Mouse (Mus musculus) liver, embryonic 13.5 days (tissue): ENCODE results near the gene Pitpna. TPM values are rescaled to one million over a fixed set of nuclear protein-coding genes. Genes with fewer than 3 reads are reported as not detected.
"Not testable (repeated sequence)": the region's sequence is repeated elsewhere in the genome, so short reads cannot be mapped to it uniquely, and the experiment has no call there.

Experiments
- ATAC-seq: fragments of 200-750 bp; cut with Nextera tagmentation; 2 replicates; pipeline ENCODE4 v1.8.0; 2017; ENCODE audit warnings: low read depth, mild to moderate bottlenecking, moderate number of reproducible peaks, moderate library complexity
- DNase-seq: peaks from one replicate; pipeline ENCODE4 v3.0.0; 2022
- H3K27ac ChIP-seq: fragments of 300-500 bp; sonication (generic); 2 replicates; pipeline ENCODE4 v1.5.1; 2015; ENCODE audit warnings: moderate library complexity, mild to moderate bottlenecking, inconsistent platforms
- H3K27me3 ChIP-seq: fragments of 300-500 bp; sonication (generic); 2 replicates; pipeline ENCODE4 v1.6.1; 2015; ENCODE audit warnings: mild to moderate bottlenecking, inconsistent platforms
- H3K36me3 ChIP-seq: fragments of 300-500 bp; sonication (generic); 2 replicates; pipeline ENCODE4 v1.6.1; 2015; ENCODE audit warnings: mild to moderate bottlenecking, inconsistent platforms
- H3K4me1 ChIP-seq: fragments of 300-500 bp; sonication (generic); replicated peaks from 2 replicates; pipeline ENCODE4 v1.6.1; 2015; ENCODE audit warnings: inconsistent platforms
- H3K4me2 ChIP-seq: fragments of 300-500 bp; sonication (generic); 2 replicates; pipeline ENCODE4 v1.6.1; 2015; ENCODE audit warnings: inconsistent platforms, mild to moderate bottlenecking, moderate library complexity
- H3K4me3 ChIP-seq: fragments of 300-500 bp; sonication (generic); replicated peaks from 2 replicates; pipeline ENCODE4 v1.5.1; 2015; ENCODE audit warnings: mild to moderate bottlenecking, inconsistent platforms
- H3K9ac ChIP-seq: fragments of 300-500 bp; sonication (generic); 2 replicates; pipeline ENCODE4 v1.6.1; 2015; ENCODE audit warnings: mild to moderate bottlenecking, inconsistent platforms
- H3K9me3 ChIP-seq: fragments of 300-500 bp; sonication (generic); replicated peaks from 2 replicates; pipeline ENCODE4 v1.6.1; 2016; ENCODE audit warnings: inconsistent platforms
- whole genome bisulfite sequencing: fragments of 180-500 bp; shearing (Covaris S2); methylation state at CpG from one replicate; pipeline ENCODE4 v1.1.7; 2015; ENCODE audit not compliant: insufficient replicate concordance; 5-methylcytosine and 5-hydroxymethylcytosine counted together
- polyA plus RNA-seq: library from polyadenylated mRNA; unstranded; fragments of >200 nt; fragmentation: Nextera tagmentation; extraction: Ambion mirVana; gene quantifications from 2 replicates; pipeline ENCODE4 v1.2.1, GENCODE M21; 2015

Gene Pitpna
- polyA plus RNA-seq, 1 experiment from 2014 or later = 33.2 TPM

GRCm38 (mm10) chr11:75595404-75595803 is 7.5 kb downstream of the Pitpna start:
- DNase-seq (no peak), ATAC-seq (no peak)
- H3K27ac ChIP-seq = no peak overlapping the region
- H3K27me3 ChIP-seq = no peaks in the 10 kb centered on the region
- peaks cover 52% of the 10 kb centered on the region for H3K36me3 ChIP-seq
- 54% methylated on average over 2 of the region's 2 CpGs for WGBS
- H3K9me3 ChIP-seq = no peaks in the 10 kb centered on the region
- no peak overlapping the region for H3K9ac ChIP-seq
- no peak overlapping the region for H3K4me2 ChIP-seq
- peaks cover 48% of the 10 kb centered on the region for H3K4me1 ChIP-seq
- no peak overlapping the region for H3K4me3 ChIP-seq

GRCm38 (mm10) chr11:75595816-75596215 is 7.9 kb downstream of the Pitpna start:
- no peak overlapping the region for H3K27ac ChIP-seq
- peaks cover 56% of the 10 kb centered on the region for H3K36me3 ChIP-seq
- ATAC-seq = no peak
- no peak for DNase-seq
- H3K9ac ChIP-seq = no peak overlapping the region
- whole genome bisulfite sequencing = 75% methylated on average over 7 of the region's 7 CpGs
- no peaks in the 10 kb centered on the region for H3K9me3 ChIP-seq
- H3K27me3 ChIP-seq = no peaks in the 10 kb centered on the region
- H3K4me3 ChIP-seq = no peak overlapping the region
- peaks cover 45% of the 10 kb centered on the region for H3K4me1 ChIP-seq
- H3K4me2 ChIP-seq = no peak overlapping the region

GRCm38 (mm10) chr11:75596726-75597255 is 8.9 kb downstream of the Pitpna start:
- 67% methylated on average over 3 of the region's 3 CpGs for WGBS
- Histone ChIP-seq H3K4me2 (no peak overlapping the region), H3K27me3 (no peaks in the 10 kb centered on the region), H3K4me3 (no peak overlapping the region), H3K36me3 (peaks cover 66% of the 10 kb centered on the region), H3K9me3 (no peaks in the 10 kb centered on the region), H3K9ac (no peak overlapping the region), H3K27ac (no peak overlapping the region), H3K4me1 (peaks cover 43% of the 10 kb centered on the region)
- DNase-seq (no peak), ATAC-seq (no peak)

GRCm38 (mm10) chr11:75598004-75598403 is 10.1 kb downstream of the Pitpna start:
- Histone ChIP-seq H3K4me2 (no peak overlapping the region), H3K4me3 (no peak overlapping the region), H3K9ac (no peak overlapping the region), H3K27ac (no peak overlapping the region), H3K27me3 (no peaks in the 10 kb centered on the region), H3K36me3 (peaks cover 68% of the 10 kb centered on the region), H3K9me3 (no peaks in the 10 kb centered on the region), H3K4me1 (peaks cover 32% of the 10 kb centered on the region)
- DNase-seq (no peak), ATAC-seq (no peak)
- 88% methylated on average over 6 of the region's 6 CpGs for WGBS

GRCm38 (mm10) chr11:75599802-75600201 is 11.9 kb downstream of the Pitpna start:
- not testable (repeated sequence) for H3K9ac ChIP-seq, H3K4me3 ChIP-seq, H3K4me2 ChIP-seq, H3K27ac ChIP-seq, H3K9me3 ChIP-seq, DNase-seq, H3K27me3 ChIP-seq, ATAC-seq
- H3K4me1 ChIP-seq = peaks cover 23% of the 10 kb centered on the region
- H3K36me3 ChIP-seq = peaks cover 62% of the 10 kb centered on the region
- WGBS = 86% methylated on average over 17 of the region's 17 CpGs

GRCm38 (mm10) chr11:75604826-75605225 is 16.9 kb downstream of the Pitpna start:
- no peaks in the 10 kb centered on the region for H3K9me3 ChIP-seq
- DNase-seq = no peak
- peaks cover 13% of the 10 kb centered on the region for H3K4me1 ChIP-seq
- H3K36me3 ChIP-seq = peaks cover 76% of the 10 kb centered on the region
- H3K4me3 ChIP-seq = no peak overlapping the region
- no peak overlapping the region for H3K9ac ChIP-seq
- WGBS = 76% methylated on average over 5 of the region's 5 CpGs
- no peak overlapping the region for H3K27ac ChIP-seq
- no peak overlapping the region for H3K4me2 ChIP-seq
- no peak for ATAC-seq
- no peaks in the 10 kb centered on the region for H3K27me3 ChIP-seq

- no peaks in the 10 kb centered on the region for H3K27me3 ChIP-seq
- no peak overlapping the region for H3K4me2 ChIP-seq
- no peaks in the 10 kb centered on the region for H3K9me3 ChIP-seq
- DNase-seq = no peak
- H3K36me3 ChIP-seq = peaks cover 76% of the 10 kb centered on the region
- no peak overlapping the region for H3K9ac ChIP-seq
- ATAC-seq = no peak
- H3K4me3 ChIP-seq = no peak overlapping the region
- peaks cover 13% of the 10 kb centered on the region for H3K4me1 ChIP-seq
- WGBS = 26% methylated on average over 1 of the region's 1 CpGs
- H3K27ac ChIP-seq = no peak overlapping the region
Measured at GRCm38 (mm10) chr11:75605318-75605717, 17.4 kb downstream of the Pitpna start.

- no peak overlapping the region for H3K27ac ChIP-seq
- no peak for ATAC-seq
- H3K4me2 ChIP-seq = no peak overlapping the region
- whole genome bisulfite sequencing = 84% methylated on average over 5 of the region's 5 CpGs
- no peak for DNase-seq
- no peak overlapping the region for H3K9ac ChIP-seq
- no peak overlapping the region for H3K4me3 ChIP-seq
- H3K9me3 ChIP-seq = no peaks in the 10 kb centered on the region
- H3K27me3 ChIP-seq = no peaks in the 10 kb centered on the region
- peaks cover 71% of the 10 kb centered on the region for H3K36me3 ChIP-seq
- H3K4me1 ChIP-seq = peaks cover 13% of the 10 kb centered on the region
Measured at GRCm38 (mm10) chr11:75608776-75609175, 20.9 kb downstream of the Pitpna start.

- Histone ChIP-seq H3K36me3 (peaks cover 81% of the 10 kb centered on the region), H3K4me1 (peaks cover 13% of the 10 kb centered on the region), H3K9ac (no peak overlapping the region), H3K9me3 (no peaks in the 10 kb centered on the region), H3K4me3 (no peak overlapping the region), H3K4me2 (no peak overlapping the region), H3K27me3 (no peaks in the 10 kb centered on the region), H3K27ac (no peak overlapping the region)
- WGBS = 84% methylated on average over 2 of the region's 2 CpGs
- DNase-seq (no peak), ATAC-seq (no peak)
Measured at GRCm38 (mm10) chr11:75610021-75610420, 22.1 kb downstream of the Pitpna start.

- WGBS = 97% methylated on average over 1 of the region's 1 CpGs
- no peak for ATAC-seq
Measured at GRCm38 (mm10) chr11:75614769-75615168, 26.9 kb downstream of the Pitpna start.

GRCm38 (mm10) chr11:75615556-75615955 is 27.7 kb downstream of the Pitpna start:
- Histone ChIP-seq H3K4me2 (no peak overlapping the region), H3K27ac (no peak overlapping the region), H3K27me3 (no peaks in the 10 kb centered on the region), H3K4me1 (no peaks in the 10 kb centered on the region), H3K36me3 (peaks cover 77% of the 10 kb centered on the region), H3K9me3 (no peaks in the 10 kb centered on the region), H3K4me3 (no peak overlapping the region), H3K9ac (no peak overlapping the region)
- ATAC-seq (no peak), DNase-seq (no peak)
- WGBS = 72% methylated on average over 2 of the region's 2 CpGs

More at GRCm38 (mm10) chr11:75614769-75615168, 26.9 kb downstream of the Pitpna start:
- Histone ChIP-seq H3K36me3 (peaks cover 76% of the 10 kb centered on the region), H3K4me2 (no peak overlapping the region), H3K9ac (no peak overlapping the region), H3K4me1 (no peaks in the 10 kb centered on the region), H3K27me3 (no peaks in the 10 kb centered on the region), H3K4me3 (no peak overlapping the region), H3K9me3 (no peaks in the 10 kb centered on the region), H3K27ac (no peak overlapping the region)
- DNase-seq = no peak

GRCm38 (mm10) chr11:75619133-75619532 is 31.2 kb downstream of the Pitpna start:
- Histone ChIP-seq H3K9ac (no peak overlapping the region), H3K27me3 (no peaks in the 10 kb centered on the region), H3K9me3 (no peaks in the 10 kb centered on the region), H3K4me1 (peaks cover 15% of the 10 kb centered on the region), H3K4me3 (no peak overlapping the region), H3K4me2 (no peak overlapping the region), H3K36me3 (peaks cover 69% of the 10 kb centered on the region), H3K27ac (no peak overlapping the region)
- DNase-seq (no peak), ATAC-seq (no peak)
- 74% methylated on average over 5 of the region's 5 CpGs for WGBS
